Mouse (Mus musculus) monocyte, adult 2 months (primary cell): ENCODE results near the gene Rfwd3.
A peak's percentile ranks its signal among the peaks of the same experiment; 100 is the strongest.
"Not testable (repeated sequence)": the region's sequence is repeated elsewhere in the genome, so short reads cannot be mapped to it uniquely, and the experiment has no call there.

Experiments used
- DNase-seq, 2 experiments: peaks; one replicate each; pipeline ENCODE4 v3.0.0; 2022; ENCODE audit warnings: low spot score in 2 of 2, low read depth in 1 of 2

The Rfwd3 gene

DNA sequence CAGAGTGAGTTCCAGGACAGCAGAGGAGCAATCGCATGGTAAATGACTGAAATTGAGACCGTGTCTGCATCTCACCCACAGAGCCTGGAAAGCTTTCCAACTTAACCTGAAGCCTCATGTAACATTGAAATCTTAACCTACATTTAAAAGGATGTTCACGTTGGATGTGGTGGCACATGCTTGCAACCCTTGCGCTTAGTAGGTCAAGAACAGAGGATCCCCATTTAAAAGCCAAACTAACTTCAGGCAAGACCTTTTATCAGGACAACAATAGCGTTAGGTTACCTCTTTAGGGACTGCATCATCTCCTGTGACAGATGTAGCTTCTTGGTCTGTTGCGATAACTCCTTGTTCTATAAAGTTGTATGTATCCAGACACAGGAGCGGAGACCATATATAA, 9.4 kb downstream of the Rfwd3 start:
- DNase-seq: no peak

DNA sequence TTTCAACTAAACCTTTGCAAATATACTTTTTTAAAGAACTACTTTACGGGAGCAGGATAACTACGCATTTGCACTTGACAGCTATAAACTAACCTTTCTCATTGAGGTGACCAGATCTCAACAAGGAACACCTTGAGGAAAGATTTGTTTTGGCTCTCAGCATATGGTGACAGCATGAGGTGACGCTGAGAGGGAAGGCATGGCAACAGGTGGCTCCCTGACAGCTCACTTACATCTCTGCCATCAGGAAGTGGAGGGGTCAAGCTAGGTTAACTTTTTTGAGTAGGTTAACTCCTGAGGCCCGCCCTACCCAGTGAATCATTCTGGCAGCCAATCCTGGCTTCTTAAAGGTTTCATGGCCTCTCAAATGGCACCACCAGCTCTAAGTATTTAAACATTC, 14.4 kb downstream of the Rfwd3 start:
- no peak for DNase-seq

DNA sequence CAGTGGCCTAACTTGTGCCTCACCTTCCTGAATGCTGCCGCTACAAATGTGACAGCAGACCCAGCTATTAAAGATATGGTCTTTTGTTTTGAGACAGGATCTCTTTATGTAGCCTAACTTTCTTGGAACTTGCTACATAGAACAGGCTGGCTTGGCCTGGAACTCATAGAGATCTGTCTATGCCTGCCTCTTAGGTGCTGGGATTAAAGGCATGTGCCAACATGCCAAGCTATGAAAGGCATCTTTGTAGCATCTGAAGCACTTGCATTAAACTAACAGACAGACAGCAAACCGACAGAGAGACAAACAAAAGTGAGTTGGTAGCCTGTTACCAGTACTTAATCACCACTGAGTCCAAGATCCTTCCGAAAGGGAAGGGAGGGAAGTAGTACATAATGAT, 17.9 kb downstream of the Rfwd3 start:
- no peak for DNase-seq

DNA sequence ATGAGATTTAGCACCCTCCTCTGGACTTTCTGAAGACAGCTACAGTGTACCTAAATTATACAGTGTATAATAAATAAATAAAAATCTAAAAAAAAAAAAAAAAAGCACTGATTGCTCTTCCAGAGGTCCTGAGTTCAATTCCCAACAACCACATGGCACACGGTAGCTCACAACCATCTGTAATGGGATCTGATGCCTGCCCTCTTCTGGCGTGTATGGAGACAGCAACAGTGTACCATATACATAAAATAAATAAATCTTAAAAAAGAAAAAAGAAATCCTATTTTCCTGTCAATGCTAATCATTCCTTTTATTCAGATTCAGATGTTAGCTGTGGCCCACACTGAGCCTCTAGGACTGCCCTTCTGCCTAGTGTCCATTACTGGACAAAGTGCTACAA, 31.7 kb downstream of the Rfwd3 start:
- DNase-seq: no peak

DNA sequence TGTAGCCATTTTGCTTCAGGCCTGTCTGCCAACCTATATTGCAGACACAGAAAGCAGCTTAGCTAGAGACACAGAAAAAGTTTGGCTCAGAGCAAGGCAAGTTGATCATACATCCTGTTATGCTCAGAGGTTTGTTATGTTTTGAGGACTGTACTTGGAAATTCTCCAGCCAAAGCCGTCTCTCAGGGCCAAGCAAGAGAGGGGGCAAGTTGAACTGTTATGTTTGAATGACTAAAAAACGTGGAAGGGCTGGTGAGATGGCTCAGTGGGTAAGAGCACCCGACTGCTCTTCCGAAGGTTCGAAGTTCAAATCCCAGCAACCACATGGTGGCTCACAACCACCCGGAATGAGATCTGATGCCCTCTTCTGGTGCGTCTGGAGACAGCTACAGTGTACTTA, 33.9 kb downstream of the Rfwd3 start:
- not testable (repeated sequence) for DNase-seq

DNA sequence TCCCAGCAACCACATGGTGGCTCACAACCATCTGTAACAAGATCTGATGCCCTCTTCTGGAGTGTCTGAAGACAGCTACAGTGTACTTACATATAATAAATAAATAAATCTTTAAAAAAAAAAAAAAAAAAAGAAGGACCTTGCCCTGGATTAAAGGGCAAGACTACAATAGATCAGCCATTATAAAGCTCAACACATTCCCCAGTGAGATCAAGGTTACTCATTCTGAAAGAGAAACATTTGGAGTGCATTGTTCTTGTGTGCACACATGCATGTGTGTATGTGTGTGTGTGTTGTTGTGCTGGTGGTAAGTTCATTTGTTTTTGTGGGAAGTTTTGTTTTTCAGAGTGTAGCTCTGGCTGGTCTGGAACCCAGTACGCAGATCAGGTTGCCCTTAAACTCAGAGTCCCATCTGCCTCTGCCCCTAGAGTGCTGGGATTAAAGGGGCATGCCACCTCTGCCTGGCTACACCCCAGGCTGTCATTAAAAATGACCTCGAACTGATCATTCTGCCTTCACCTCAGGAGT, 35.3 kb downstream of the Rfwd3 start:
- no peak for DNase-seq

DNA sequence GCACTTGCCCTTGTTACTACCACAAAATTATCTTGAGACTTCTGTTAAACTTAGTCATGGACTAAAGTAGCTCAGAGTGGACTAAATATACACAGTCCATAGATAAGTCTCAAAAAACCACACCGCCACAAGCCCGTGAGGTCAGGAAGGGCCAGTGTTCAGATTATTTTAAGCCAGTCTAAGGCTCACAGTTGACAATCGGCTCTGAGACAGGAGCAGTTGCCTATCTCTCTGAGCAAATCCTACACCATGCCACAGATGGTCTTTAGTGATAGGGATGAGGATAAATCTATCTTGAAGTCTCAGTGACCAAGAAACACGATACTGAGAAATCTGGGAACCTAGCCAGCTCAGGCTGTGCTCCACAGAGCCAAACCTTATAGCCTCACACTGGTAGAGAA, 38.0 kb downstream of the Rfwd3 start:
- DNase-seq: no peak

DNA sequence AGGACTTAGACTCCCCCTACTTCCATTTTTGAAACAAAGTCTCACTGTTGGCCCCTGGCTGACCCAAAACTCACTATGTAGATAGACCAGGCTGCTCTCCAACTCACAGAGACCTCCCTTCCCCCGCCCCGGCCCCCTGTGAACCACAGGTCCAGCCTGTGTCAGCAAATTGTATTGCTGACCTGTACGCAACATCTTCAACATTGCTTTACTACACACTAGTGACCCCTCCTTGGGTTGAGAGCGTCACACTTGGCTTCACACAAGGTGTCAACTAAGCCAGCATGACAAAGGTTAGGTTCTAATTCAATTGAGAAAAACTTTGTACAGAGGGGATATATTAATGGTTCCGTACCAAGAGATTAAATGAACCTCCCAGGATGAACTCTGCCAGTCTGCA, 39.8 kb downstream of the Rfwd3 start:
- no peak for DNase-seq

DNA sequence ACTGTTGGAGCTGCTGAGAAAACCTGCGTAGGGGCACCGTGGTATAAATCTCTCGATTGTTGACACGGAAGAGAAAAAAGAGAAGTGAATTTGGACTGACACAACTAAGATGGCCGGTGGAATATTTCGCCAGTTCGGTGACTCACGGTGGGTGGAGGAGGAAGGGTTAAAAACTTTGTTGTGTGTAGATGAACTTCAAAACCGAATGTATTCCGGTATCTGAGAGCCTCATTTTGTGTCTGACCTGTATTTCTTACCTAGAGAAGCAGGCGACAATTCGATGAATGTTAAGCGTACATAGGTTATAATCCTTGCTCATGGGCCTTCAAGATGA, 40.6 kb downstream of the Rfwd3 start:
- DNase-seq: peak in 1 of 2 experiments; percentile 78

DNA sequence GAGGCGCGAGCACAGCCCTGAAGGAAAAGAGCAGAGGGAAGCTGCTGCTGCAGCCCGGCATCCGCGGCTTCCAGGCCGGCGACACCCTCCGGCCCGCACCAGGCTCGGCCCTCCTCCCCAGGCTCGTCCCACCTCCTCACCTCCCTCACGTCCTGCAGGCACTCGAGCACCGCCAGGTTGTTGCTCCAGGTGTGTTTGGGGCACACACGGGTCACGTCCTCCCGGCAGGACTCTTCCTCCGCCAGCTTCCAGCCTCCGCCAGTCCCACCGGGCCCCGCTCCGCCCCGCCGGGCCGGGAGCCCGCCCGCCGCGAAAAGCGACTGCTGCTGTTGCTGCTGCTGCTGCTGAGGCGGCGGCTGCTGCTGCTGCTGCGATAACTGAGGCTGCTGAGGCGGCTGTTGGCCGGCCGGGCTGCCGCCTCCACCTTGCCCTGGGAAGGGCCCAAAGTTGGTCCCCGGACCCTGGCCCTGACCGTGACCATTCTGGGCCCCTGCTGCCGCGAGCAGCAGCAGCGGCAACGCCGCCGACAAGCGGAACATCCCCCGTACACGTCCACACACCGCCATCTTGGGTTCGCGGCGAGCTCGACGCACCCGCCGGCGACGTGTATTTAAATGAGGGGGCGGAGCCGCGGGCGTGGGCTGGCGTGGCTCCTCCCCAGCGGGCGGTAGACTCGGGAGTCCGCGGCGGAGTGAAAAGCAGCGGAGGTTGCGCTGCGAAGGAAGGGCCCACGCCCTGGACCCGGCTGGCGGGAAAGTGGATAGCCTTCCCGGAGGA, 41.2 kb downstream of the Rfwd3 start, which contains the start of gene Glg1:
Gene Glg1, minus strand, starts transcription at position 586 of the 777 bp plus-strand sequence.
- DNase-seq: peak; percentile 6 to 93

DNA sequence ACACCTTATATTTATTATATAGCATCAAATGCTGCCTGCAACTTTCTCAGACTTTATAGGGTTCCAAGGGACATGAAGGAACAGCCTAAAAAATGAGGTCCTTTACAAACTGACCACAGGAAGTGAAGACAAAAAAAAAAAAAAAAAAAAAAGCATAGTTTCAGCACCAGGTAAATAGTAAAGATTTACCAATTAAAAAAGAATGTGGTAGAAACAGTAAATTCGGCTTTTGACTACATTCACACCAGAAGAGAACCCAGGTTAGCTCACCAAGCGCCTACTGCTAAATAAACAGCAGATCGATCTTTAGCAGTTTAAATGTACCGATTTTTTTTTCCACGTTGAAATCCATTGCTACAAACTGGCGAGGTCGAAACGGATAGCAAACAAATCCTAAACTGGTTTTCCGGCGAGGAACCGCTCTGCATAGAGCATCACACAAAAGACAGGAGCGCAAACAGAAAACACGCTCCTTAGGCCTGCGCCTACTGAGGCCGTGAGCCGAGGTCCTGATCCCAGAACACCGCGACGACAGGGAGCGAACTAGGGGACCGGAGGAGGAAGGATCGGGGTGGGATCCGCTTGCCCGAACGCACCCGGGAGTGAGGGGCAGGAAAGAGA, 41.9 kb downstream of the Rfwd3 start:
- DNase-seq: no peak

DNA sequence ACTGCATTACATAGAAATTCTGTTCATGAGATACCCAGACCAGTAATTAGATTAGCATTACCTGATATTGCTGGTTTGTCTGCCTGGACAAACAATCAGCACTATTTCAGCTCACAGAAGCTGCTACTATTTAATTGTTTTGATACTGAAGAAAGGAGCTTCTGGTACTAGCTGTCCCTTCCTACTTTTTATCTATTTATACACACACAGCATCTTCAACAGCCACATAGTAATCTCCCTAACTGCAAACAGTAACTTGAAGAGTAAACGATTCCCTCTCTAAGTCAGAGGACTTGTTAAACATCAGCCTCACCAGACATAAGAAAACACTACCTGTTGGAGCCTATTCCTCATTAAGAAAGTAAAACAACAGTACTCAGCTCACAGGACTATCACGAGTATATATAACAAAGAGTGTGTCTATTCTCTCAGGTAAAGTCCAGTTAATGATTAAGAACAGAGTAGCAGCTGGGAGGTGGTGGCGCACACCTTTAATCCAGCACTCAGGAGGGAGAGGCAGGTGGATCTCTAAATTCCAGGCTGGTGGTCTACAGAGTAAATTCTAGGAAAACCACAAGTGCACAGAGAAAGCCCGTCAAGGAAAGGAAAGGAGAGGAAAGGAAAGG, 47.4 kb downstream of the Rfwd3 start:
- DNase-seq: no peak

DNA sequence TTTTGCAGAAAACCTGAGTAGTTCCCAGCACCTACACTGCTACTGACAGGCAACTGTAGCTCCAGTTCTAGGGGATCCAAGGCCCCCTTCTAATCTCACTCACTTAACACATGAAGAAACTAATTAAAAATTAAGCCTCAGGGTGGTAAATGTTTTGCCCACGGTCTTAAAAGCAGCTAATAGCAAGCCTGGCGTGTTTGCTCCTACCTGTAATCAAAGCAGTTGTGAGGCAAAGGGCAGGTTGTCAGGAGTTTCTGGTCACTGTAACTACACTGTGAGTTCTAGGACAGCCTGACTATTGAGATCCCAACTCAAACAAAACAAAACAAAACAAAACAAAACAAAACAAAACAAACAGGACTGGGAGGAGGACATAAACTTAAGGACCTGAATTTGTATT, 49.9 kb downstream of the Rfwd3 start:
- no peak for DNase-seq

DNA sequence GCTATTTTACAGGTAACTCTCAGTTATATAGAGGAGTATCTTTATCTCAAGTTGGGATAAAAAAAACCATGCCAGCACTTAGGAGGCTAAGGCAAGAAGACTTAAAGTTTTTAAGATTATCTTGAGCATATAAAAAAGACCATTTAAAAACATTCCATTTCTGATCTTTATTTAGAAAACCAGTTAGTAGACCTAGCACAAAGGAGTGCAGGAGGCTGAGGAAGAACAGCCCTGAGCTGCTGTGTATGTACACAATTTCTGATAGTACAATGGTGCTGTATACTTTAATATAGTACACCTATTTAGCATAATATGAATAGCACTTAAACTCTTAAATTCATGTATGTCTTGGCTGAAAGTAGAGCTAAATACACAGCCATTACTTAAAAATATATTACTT, 51.9 kb downstream of the Rfwd3 start:
- DNase-seq: no peak

DNA sequence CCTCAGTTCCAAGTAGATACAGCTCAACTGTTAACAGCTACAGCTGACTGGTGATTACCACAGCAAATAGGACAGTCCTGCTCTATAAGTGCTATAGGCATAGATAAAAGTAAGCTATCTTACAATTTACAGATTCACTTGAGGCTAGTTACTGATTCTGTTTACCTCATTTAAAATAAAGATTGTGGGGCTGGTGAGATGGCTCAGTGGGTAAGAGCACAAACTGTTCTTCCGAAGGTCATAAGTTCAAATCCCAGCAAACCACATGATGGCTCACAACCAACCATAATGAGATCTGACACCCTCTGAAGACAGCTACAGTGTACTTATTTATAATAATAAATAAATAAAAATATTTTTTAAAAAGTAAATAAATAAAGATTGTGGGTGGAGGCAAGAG, 53.2 kb downstream of the Rfwd3 start:
- not testable (repeated sequence) for DNase-seq

DNA sequence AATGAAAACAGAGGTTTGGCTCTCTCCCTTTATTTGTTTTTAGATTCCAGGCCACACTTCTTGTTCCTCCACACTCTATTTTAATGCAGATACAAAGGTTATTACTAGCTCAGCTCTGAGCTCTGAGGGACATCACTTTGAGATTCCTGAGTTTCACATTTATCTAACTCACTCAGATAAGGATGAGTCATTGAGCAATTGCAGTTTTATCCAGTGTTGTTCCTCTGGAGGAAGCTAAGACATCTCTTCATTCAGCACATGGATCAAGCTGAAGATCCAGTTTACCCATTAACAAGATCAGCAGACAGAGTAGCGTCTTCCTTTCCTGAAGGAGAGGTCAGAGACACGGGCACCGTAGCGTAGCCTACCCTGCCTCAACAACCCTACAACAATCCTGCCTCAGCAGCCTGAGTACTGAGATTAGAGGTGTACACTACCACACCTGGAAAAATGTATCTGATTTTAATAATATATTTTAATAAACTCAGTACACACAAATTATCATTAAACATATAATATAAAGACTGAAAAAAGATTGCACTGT, 53.7 kb downstream of the Rfwd3 start:
- no peak for DNase-seq

DNA sequence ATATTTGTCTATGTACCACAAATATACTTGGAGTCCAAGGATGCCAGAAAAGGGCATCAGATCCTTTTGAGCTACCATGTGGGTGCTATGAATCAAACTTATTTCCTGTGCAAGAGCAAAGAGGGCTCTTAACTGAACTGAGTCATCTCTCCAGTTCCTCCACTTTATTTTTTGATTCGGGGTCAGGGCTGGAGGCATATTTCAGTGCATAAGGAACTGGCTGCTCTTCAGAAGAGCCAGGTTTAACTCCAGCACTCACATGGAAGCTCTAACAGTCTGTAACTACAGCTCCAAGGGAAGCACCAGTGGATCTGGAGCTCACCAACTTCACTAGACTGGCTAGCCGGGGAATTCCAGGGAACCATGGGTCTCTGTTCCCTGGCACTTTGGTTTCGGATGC, 62.7 kb downstream of the Rfwd3 start:
- DNase-seq: no peak

DNA sequence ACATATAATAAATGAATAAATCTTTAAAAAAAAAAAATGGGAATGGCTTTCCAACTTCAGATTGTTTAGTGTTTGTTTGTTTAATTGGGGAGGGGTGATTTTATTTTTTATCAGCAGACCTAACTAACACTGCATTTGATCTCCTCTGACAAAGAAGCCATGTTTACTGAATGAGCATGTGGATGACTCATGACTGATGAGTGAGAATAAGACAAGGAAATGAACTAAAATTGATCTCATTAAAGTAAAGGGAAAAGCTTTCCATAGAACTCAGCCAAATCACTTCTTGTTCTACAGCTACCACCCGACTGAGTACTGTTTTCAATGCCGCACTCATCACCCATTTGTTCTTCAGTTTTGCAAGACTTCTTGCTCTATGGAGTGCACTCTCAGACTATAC, 66.3 kb downstream of the Rfwd3 start:
- no peak for DNase-seq

DNA sequence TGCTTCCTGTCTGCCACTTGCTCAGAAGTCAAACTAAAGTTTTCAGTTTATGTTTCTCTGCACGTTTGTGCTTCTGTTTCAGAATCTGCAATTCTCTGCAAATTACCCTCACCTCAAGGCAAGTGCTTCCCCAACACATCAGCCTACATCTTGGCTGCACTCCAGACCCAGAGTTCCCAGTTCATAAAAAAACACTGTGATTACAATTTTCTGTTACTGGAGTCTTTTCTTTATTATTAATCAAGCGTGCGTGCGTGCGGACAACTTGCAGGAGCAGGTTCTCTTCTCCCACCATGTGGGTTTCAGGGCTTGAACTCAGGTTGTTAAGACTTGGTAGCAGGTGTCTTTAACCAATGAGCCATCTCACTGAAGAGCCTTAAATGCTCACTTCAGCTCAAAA, 75.9 kb downstream of the Rfwd3 start:
- no peak for DNase-seq
